Mouse (Mus musculus) activated CD4-positive, CD25-positive, alpha-beta regulatory T cell (primary cell): ENCODE results near the gene Klhl6. TPM values are rescaled to one million over a fixed set of nuclear protein-coding genes. Genes with fewer than 3 reads are reported as not detected.

Source experiments
- polyA plus RNA-seq, 2 experiments: library from polyadenylated mRNA; unstranded; fragments of 100-300 nt; shearing (Covaris generic); gene quantifications; one replicate each; pipeline ENCODE4 v1.2.1; 2017

Klhl6 gene
- polyA plus RNA-seq: 100 to 1,000 TPM; 233 to 235 TPM

DNA sequence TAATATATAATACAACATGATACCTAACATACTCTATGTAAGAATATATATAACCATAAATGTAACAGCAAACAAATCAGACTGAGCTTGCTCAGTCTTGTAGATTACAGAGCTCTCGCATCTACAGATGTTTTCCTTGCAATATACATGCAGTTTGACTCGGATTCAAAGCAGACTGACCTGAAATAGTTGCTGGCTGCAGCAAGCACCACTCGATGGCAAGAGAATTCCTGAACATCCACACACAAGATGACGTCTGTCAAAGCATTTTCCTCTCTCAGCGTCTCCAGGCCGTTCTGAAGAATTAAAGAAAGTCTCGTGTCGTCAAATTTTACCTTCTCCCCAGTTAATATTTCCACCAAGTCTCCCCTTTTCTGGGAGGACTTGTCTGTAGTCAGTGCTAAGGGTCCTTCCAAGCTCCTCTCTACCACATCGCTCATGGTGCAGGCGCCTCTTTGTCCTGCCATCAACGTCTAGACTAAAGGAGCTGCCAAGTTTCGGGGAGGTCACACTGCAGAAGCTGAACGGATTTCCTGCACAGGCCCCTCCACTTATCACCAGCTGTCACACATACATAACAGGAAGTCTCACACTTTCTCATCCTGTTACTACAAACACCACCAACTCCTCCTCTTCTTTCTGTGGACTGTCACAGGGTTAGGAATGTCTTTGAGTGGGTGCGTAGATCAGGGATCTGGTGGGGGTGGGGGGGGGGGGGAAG is at the start of gene Klhl6:
Gene Klhl6, minus strand, starts transcription at position 501 of the 721 bp plus-strand sequence.

Other genes starting within 250 kb of the Klhl6 start
- gene B3gnt5, start 222.8 kb downstream of the Klhl6 start, polyA plus RNA-seq: 1 to 10 TPM; 7.6 to 9.9 TPM
- 10 to 100 TPM; 39.4 to 44.4 TPM for gene Klhl24, start 114.5 kb upstream of the Klhl6 start, polyA plus RNA-seq
- gene Yeats2, start 158.0 kb upstream of the Klhl6 start, polyA plus RNA-seq: 10 to 100 TPM; 12.9 to 15.7 TPM